Mouse (Mus musculus): ENCODE results near the gene Myt1l. TPM values are rescaled to one million over a fixed set of nuclear protein-coding genes. Genes with fewer than 3 reads are reported as not detected.

The Myt1l gene
- polyA plus RNA-seq, 1 experiment from 2014 or later, result 9.3 TPM

GRCm38 (mm10) chr12:29569311-29569710, 41.1 kb downstream of the Myt1l start:
- Histone ChIP-seq H3K4me2 (replicated peaks) (no peak overlapping the region), H3K9me3 (replicated peaks) (no peaks in the 10 kb centered on the region), H3K27me3 (no peaks in the 10 kb centered on the region), H3K4me3 (replicated peaks) (no peak overlapping the region), H3K4me1 (no peaks in the 10 kb centered on the region), H3K27ac (replicated peaks) (no peak overlapping the region), H3K9ac (no peak overlapping the region), H3K36me3 (no peaks in the 10 kb centered on the region)
- ATAC-seq (ENCODE audit: insufficient number of reproducible peaks, low FRiP score, low TSS enrichment, low read depth), result no peak
- WGBS, result 56% methylated on average over 7 of the region's 7 CpGs

GRCm38 (mm10) chr12:29570351-29570750, 42.2 kb downstream of the Myt1l start:
- Histone ChIP-seq H3K36me3 (no peaks in the 10 kb centered on the region), H3K27ac (replicated peaks) (no peak overlapping the region), H3K9me3 (replicated peaks) (no peaks in the 10 kb centered on the region), H3K27me3 (no peaks in the 10 kb centered on the region), H3K4me2 (replicated peaks) (no peak overlapping the region), H3K4me1 (no peaks in the 10 kb centered on the region), H3K4me3 (replicated peaks) (no peak overlapping the region), H3K9ac (no peak overlapping the region)
- WGBS, result 86% methylated on average over 6 of the region's 6 CpGs
- no peak for ATAC-seq (ENCODE audit: insufficient number of reproducible peaks, low FRiP score, low TSS enrichment, low read depth)

- ATAC-seq (ENCODE audit: insufficient number of reproducible peaks, low FRiP score, low TSS enrichment, low read depth), result no peak
- Histone ChIP-seq H3K9ac (no peak overlapping the region), H3K4me3 (replicated peaks) (no peak overlapping the region), H3K4me1 (no peaks in the 10 kb centered on the region), H3K4me2 (replicated peaks) (no peak overlapping the region), H3K27ac (replicated peaks) (no peak overlapping the region), H3K36me3 (no peaks in the 10 kb centered on the region), H3K9me3 (replicated peaks) (no peaks in the 10 kb centered on the region), H3K27me3 (no peaks in the 10 kb centered on the region)
- 79% methylated on average over 5 of the region's 5 CpGs for WGBS
Measured at GRCm38 (mm10) chr12:29571613-29572012, 43.4 kb downstream of the Myt1l start.

GRCm38 (mm10) chr12:29593787-29594186, 65.6 kb downstream of the Myt1l start:
- no peak overlapping the region for H3K27ac ChIP-seq (replicated peaks)
- H3K9ac ChIP-seq, result no peak overlapping the region
- H3K36me3 ChIP-seq, result no peaks in the 10 kb centered on the region
- H3K4me3 ChIP-seq (replicated peaks), result no peak overlapping the region
- ATAC-seq (ENCODE audit: insufficient number of reproducible peaks, low FRiP score, low TSS enrichment, low read depth), result no peak
- no peaks in the 10 kb centered on the region for H3K9me3 ChIP-seq (replicated peaks)
- H3K4me2 ChIP-seq (replicated peaks), result no peak overlapping the region
- 68% methylated on average over 1 of the region's 1 CpGs for WGBS
- H3K27me3 ChIP-seq, result no peaks in the 10 kb centered on the region
- no peaks in the 10 kb centered on the region for H3K4me1 ChIP-seq

- no peak overlapping the region for H3K9ac ChIP-seq
- H3K27ac ChIP-seq (replicated peaks), result no peak overlapping the region
- H3K27me3 ChIP-seq, result no peaks in the 10 kb centered on the region
- H3K9me3 ChIP-seq (replicated peaks), result no peaks in the 10 kb centered on the region
- WGBS, result 54% methylated on average over 6 of the region's 6 CpGs
- no peak for ATAC-seq (ENCODE audit: insufficient number of reproducible peaks, low FRiP score, low TSS enrichment, low read depth)
- H3K36me3 ChIP-seq, result no peaks in the 10 kb centered on the region
- H3K4me3 ChIP-seq (replicated peaks), result no peak overlapping the region
- H3K4me2 ChIP-seq (replicated peaks), result no peak overlapping the region
- no peaks in the 10 kb centered on the region for H3K4me1 ChIP-seq
Measured at GRCm38 (mm10) chr12:29599916-29600315, 71.7 kb downstream of the Myt1l start.

GRCm38 (mm10) chr12:29601223-29601622, 73.0 kb downstream of the Myt1l start:
- Histone ChIP-seq H3K4me2 (replicated peaks) (no peak overlapping the region), H3K4me3 (replicated peaks) (no peak overlapping the region), H3K9ac (no peak overlapping the region), H3K36me3 (no peaks in the 10 kb centered on the region), H3K27ac (replicated peaks) (no peak overlapping the region), H3K9me3 (replicated peaks) (no peaks in the 10 kb centered on the region), H3K4me1 (no peaks in the 10 kb centered on the region), H3K27me3 (no peaks in the 10 kb centered on the region)
- no peak for ATAC-seq (ENCODE audit: insufficient number of reproducible peaks, low FRiP score, low TSS enrichment, low read depth)
- 76% methylated on average over 6 of the region's 6 CpGs for WGBS

- no peak overlapping the region for H3K9ac ChIP-seq
- H3K9me3 ChIP-seq (replicated peaks), result no peaks in the 10 kb centered on the region
- no peaks in the 10 kb centered on the region for H3K36me3 ChIP-seq
- no peak overlapping the region for H3K4me3 ChIP-seq (replicated peaks)
- no peaks in the 10 kb centered on the region for H3K27me3 ChIP-seq
- H3K4me2 ChIP-seq (replicated peaks), result no peak overlapping the region
- no peak overlapping the region for H3K27ac ChIP-seq (replicated peaks)
- 81% methylated on average over 7 of the region's 7 CpGs for WGBS
- no peak; the same call in 1 of the 2 replicates for ATAC-seq (ENCODE audit: insufficient number of reproducible peaks, low FRiP score, low TSS enrichment, low read depth)
- no peaks in the 10 kb centered on the region for H3K4me1 ChIP-seq
Measured at GRCm38 (mm10) chr12:29604659-29605058, 76.5 kb downstream of the Myt1l start.

- Histone ChIP-seq H3K9ac (no peak overlapping the region), H3K9me3 (replicated peaks) (no peaks in the 10 kb centered on the region), H3K36me3 (no peaks in the 10 kb centered on the region), H3K27ac (replicated peaks) (no peak overlapping the region), H3K27me3 (no peaks in the 10 kb centered on the region), H3K4me1 (no peaks in the 10 kb centered on the region), H3K4me2 (replicated peaks) (no peak overlapping the region), H3K4me3 (replicated peaks) (no peak overlapping the region)
- 79% methylated on average over 5 of the region's 5 CpGs for WGBS
- no peak for ATAC-seq (ENCODE audit: insufficient number of reproducible peaks, low FRiP score, low TSS enrichment, low read depth)
Measured at GRCm38 (mm10) chr12:29605124-29605523, 76.9 kb downstream of the Myt1l start.

GRCm38 (mm10) chr12:29606221-29606620, 78.0 kb downstream of the Myt1l start:
- Histone ChIP-seq H3K9ac (no peak overlapping the region), H3K4me3 (replicated peaks) (no peak overlapping the region), H3K4me2 (replicated peaks) (no peak overlapping the region), H3K27ac (replicated peaks) (no peak overlapping the region), H3K36me3 (no peaks in the 10 kb centered on the region), H3K4me1 (no peaks in the 10 kb centered on the region), H3K9me3 (replicated peaks) (no peaks in the 10 kb centered on the region), H3K27me3 (no peaks in the 10 kb centered on the region)
- no peak for ATAC-seq (ENCODE audit: insufficient number of reproducible peaks, low FRiP score, low TSS enrichment, low read depth)
- WGBS, result 72% methylated on average over 6 of the region's 6 CpGs

- ATAC-seq (ENCODE audit: insufficient number of reproducible peaks, low FRiP score, low TSS enrichment, low read depth), result no peak
Measured at GRCm38 (mm10) chr12:29617746-29618145, 89.6 kb downstream of the Myt1l start.

GRCm38 (mm10) chr12:29621530-29621929, 93.3 kb downstream of the Myt1l start:
- H3K36me3 ChIP-seq, result no peaks in the 10 kb centered on the region
- H3K9ac ChIP-seq, result no peak overlapping the region
- H3K27me3 ChIP-seq, result no peaks in the 10 kb centered on the region
- no peaks in the 10 kb centered on the region for H3K4me1 ChIP-seq
- H3K4me3 ChIP-seq (replicated peaks), result no peak overlapping the region
- H3K27ac ChIP-seq (replicated peaks), result no peak overlapping the region
- 63% methylated on average over 5 of the region's 5 CpGs for WGBS
- H3K4me2 ChIP-seq (replicated peaks), result no peak overlapping the region
- no peaks in the 10 kb centered on the region for H3K9me3 ChIP-seq (replicated peaks)
- no peak for ATAC-seq (ENCODE audit: insufficient number of reproducible peaks, low FRiP score, low TSS enrichment, low read depth)

More at GRCm38 (mm10) chr12:29617746-29618145, 89.6 kb downstream of the Myt1l start:
- H3K4me1 ChIP-seq, result no peaks in the 10 kb centered on the region
- H3K36me3 ChIP-seq, result no peaks in the 10 kb centered on the region
- H3K27me3 ChIP-seq, result no peaks in the 10 kb centered on the region
- no peak overlapping the region for H3K9ac ChIP-seq
- H3K4me2 ChIP-seq (replicated peaks), result no peak overlapping the region
- H3K4me3 ChIP-seq (replicated peaks), result no peak overlapping the region
- no peak overlapping the region for H3K27ac ChIP-seq (replicated peaks)
- no peaks in the 10 kb centered on the region for H3K9me3 ChIP-seq (replicated peaks)

- ATAC-seq (ENCODE audit: insufficient number of reproducible peaks, low FRiP score, low TSS enrichment, low read depth), result 0 out of 2 replicates have a peak, but pooled peaks have one; percentile 20
- Histone ChIP-seq H3K36me3 (no peaks in the 10 kb centered on the region), H3K27me3 (no peaks in the 10 kb centered on the region), H3K9ac (no peak overlapping the region), H3K4me3 (replicated peaks) (no peak overlapping the region), H3K27ac (replicated peaks) (no peak overlapping the region), H3K9me3 (replicated peaks) (no peaks in the 10 kb centered on the region), H3K4me1 (no peaks in the 10 kb centered on the region), H3K4me2 (replicated peaks) (no peak overlapping the region)
- 68% methylated on average over 15 of the region's 15 CpGs for whole genome bisulfite sequencing
Measured at GRCm38 (mm10) chr12:29627956-29628750, 100.0 kb downstream of the Myt1l start.

Measured in embryonic facial prominence, embryonic 15.5 days (tissue).